Mouse (Mus musculus): ENCODE results near the gene Inhbc. TPM values are rescaled to one million over a fixed set of nuclear protein-coding genes. Genes with fewer than 3 reads are reported as not detected.
A peak's percentile ranks its signal among the peaks of the same experiment; 100 is the strongest.

The Inhbc gene
- polyA plus RNA-seq, 1 experiment = not detected

- no peak overlapping the region for H3ac ChIP-seq (ENCODE audit: control insufficient read depth, insufficient read length, low read depth)
- TF ChIP-seq USF1 (IDR thresholded peaks at IDR 0.05; ENCODE audit: low read depth) (peak; percentile 26), MAX (IDR thresholded peaks at IDR 0.05) (no peak)
- no peaks in the 10 kb centered on the region for H3K36me3 ChIP-seq (ENCODE audit: control insufficient read depth, insufficient read depth)
- no peaks in the 10 kb centered on the region for H3K79me3 ChIP-seq (ENCODE audit: low read depth)
- no peaks in the 10 kb centered on the region for H3K27me3 ChIP-seq (ENCODE audit: control insufficient read depth, insufficient read depth, insufficient read length)
- no peak overlapping the region for H3K4me3 ChIP-seq (ENCODE audit: insufficient read depth, poor library complexity, severe bottlenecking)
- no peaks in the 10 kb centered on the region for H3K79me2 ChIP-seq (ENCODE audit: control insufficient read depth, insufficient read depth)
Observed at GRCm38 (mm10) chr10:127343029-127343428, 27.2 kb downstream of the Inhbc start.

- TF ChIP-seq CTCF (IDR thresholded peaks at IDR 0.05; ENCODE audit: control insufficient read depth, insufficient read depth, insufficient read length) (peak; percentile 73), MAX (IDR thresholded peaks at IDR 0.05) (peak; percentile 79), CEBPB (IDR thresholded peaks at IDR 0.05; ENCODE audit: low read depth) (no peak)
- Histone ChIP-seq H3K79me3 (ENCODE audit: low read depth) (no peaks in the 10 kb centered on the region), H3K79me2 (ENCODE audit: control insufficient read depth, insufficient read depth) (no peaks in the 10 kb centered on the region), H3K36me3 (ENCODE audit: control insufficient read depth, insufficient read depth) (no peaks in the 10 kb centered on the region), H3K27me3 (ENCODE audit: control insufficient read depth, insufficient read depth, insufficient read length) (no peaks in the 10 kb centered on the region), H3K4me3 (ENCODE audit: insufficient read depth, poor library complexity, severe bottlenecking) (peak within 1 kb of the TSS; percentile 32), H3ac (ENCODE audit: control insufficient read depth, insufficient read length, low read depth) (peak within 1 kb of the TSS; percentile 28)
Observed at GRCm38 (mm10) chr10:127341891-127342639, 28.2 kb downstream of the Inhbc start, which contains the start of gene Gli1. Gene Gli1 (minus strand): TSS chr10:127341974.

- Histone ChIP-seq H3ac (ENCODE audit: control insufficient read depth, insufficient read length, low read depth) (peak overlapping the region; percentile 22), H3K4me3 (ENCODE audit: insufficient read depth, poor library complexity, severe bottlenecking) (peak overlapping the region; percentile 32), H3K79me3 (ENCODE audit: low read depth) (no peaks in the 10 kb centered on the region), H3K27me3 (ENCODE audit: control insufficient read depth, insufficient read depth, insufficient read length) (no peaks in the 10 kb centered on the region), H3K79me2 (ENCODE audit: control insufficient read depth, insufficient read depth) (no peaks in the 10 kb centered on the region), H3K36me3 (ENCODE audit: control insufficient read depth, insufficient read depth) (no peaks in the 10 kb centered on the region)
- no peak for TF ChIP-seq CTCF (IDR thresholded peaks at IDR 0.05; ENCODE audit: control insufficient read depth, insufficient read depth, insufficient read length)
- no peak for TF ChIP-seq FOSL1 (IDR thresholded peaks at IDR 0.05; ENCODE audit: insufficient read depth, low read length, poor library complexity, severe bottlenecking)
- no peak for TF ChIP-seq MYOD1 (IDR thresholded peaks at IDR 0.05; ENCODE audit: control insufficient read depth, insufficient read length, low read depth)
- no peak for TF ChIP-seq MYOG (IDR thresholded peaks at IDR 0.05; ENCODE audit: control insufficient read depth, extremely low read depth, insufficient read length)
- no peak for TF ChIP-seq MAX (IDR thresholded peaks at IDR 0.05)
- TF ChIP-seq CEBPB (IDR thresholded peaks at IDR 0.05; ENCODE audit: low read depth) = no peak
- TF ChIP-seq USF1 (IDR thresholded peaks at IDR 0.05; ENCODE audit: low read depth) = no peak
Observed at GRCm38 (mm10) chr10:127341360-127341690, 28.9 kb downstream of the Inhbc start.

GRCm38 (mm10) chr10:127340577-127341359 lies 29.5 kb downstream of the Inhbc start:
- Histone ChIP-seq H3K27me3 (ENCODE audit: control insufficient read depth, insufficient read depth, insufficient read length) (no peaks in the 10 kb centered on the region), H3K4me3 (ENCODE audit: insufficient read depth, poor library complexity, severe bottlenecking) (peak overlapping the region; percentile 32), H3K36me3 (ENCODE audit: control insufficient read depth, insufficient read depth) (no peaks in the 10 kb centered on the region), H3K79me3 (ENCODE audit: low read depth) (no peaks in the 10 kb centered on the region), H3ac (ENCODE audit: control insufficient read depth, insufficient read length, low read depth) (no peak overlapping the region), H3K79me2 (ENCODE audit: control insufficient read depth, insufficient read depth) (no peaks in the 10 kb centered on the region)
- TF ChIP-seq MYOG (IDR thresholded peaks at IDR 0.05; ENCODE audit: control insufficient read depth, extremely low read depth, insufficient read length) (no peak), FOSL1 (IDR thresholded peaks at IDR 0.05; ENCODE audit: insufficient read depth, low read length, poor library complexity, severe bottlenecking) (no peak), USF1 (IDR thresholded peaks at IDR 0.05; ENCODE audit: low read depth) (no peak), MYOD1 (IDR thresholded peaks at IDR 0.05; ENCODE audit: control insufficient read depth, insufficient read length, low read depth) (no peak), CEBPB (IDR thresholded peaks at IDR 0.05; ENCODE audit: low read depth) (no peak), CTCF (IDR thresholded peaks at IDR 0.05; ENCODE audit: control insufficient read depth, insufficient read depth, insufficient read length) (no peak), MAX (IDR thresholded peaks at IDR 0.05) (no peak)

GRCm38 (mm10) chr10:127339683-127340576 lies 30.3 kb downstream of the Inhbc start:
- Histone ChIP-seq H3K27me3 (ENCODE audit: control insufficient read depth, insufficient read depth, insufficient read length) (no peaks in the 10 kb centered on the region), H3K4me3 (ENCODE audit: insufficient read depth, poor library complexity, severe bottlenecking) (peak overlapping the region; percentile 39), H3ac (ENCODE audit: control insufficient read depth, insufficient read length, low read depth) (peak overlapping the region; percentile 70), H3K79me2 (ENCODE audit: control insufficient read depth, insufficient read depth) (no peaks in the 10 kb centered on the region), H3K36me3 (ENCODE audit: control insufficient read depth, insufficient read depth) (no peaks in the 10 kb centered on the region), H3K79me3 (ENCODE audit: low read depth) (no peaks in the 10 kb centered on the region)
- TF ChIP-seq FOSL1 (IDR thresholded peaks at IDR 0.05; ENCODE audit: insufficient read depth, low read length, poor library complexity, severe bottlenecking) (no peak), CTCF (IDR thresholded peaks at IDR 0.05; ENCODE audit: control insufficient read depth, insufficient read depth, insufficient read length) (no peak), MAX (IDR thresholded peaks at IDR 0.05) (no peak), MYOG (IDR thresholded peaks at IDR 0.05; ENCODE audit: control insufficient read depth, extremely low read depth, insufficient read length) (no peak), USF1 (IDR thresholded peaks at IDR 0.05; ENCODE audit: low read depth) (no peak), CEBPB (IDR thresholded peaks at IDR 0.05; ENCODE audit: low read depth) (no peak), MYOD1 (IDR thresholded peaks at IDR 0.05; ENCODE audit: control insufficient read depth, insufficient read length, low read depth) (no peak)
